Mouse (Mus musculus) ES-CJ7 (cell line): Measurements from ENCODE around the gene Fndc8.
"Not testable (repeated sequence)": the region's sequence is repeated elsewhere in the genome, so short reads cannot be mapped to it uniquely, and the experiment has no call there.

ENCODE experiments used
- DNase-seq: peaks from one replicate; pipeline ENCODE4 v3.0.0; 2011; ENCODE audit warnings: low read depth, low spot score

Fndc8 gene

GRCm38 (mm10) chr11:82910679-82911389 lies 18.9 kb downstream of the Fndc8 start:
- DNase-seq: no peak

DNA sequence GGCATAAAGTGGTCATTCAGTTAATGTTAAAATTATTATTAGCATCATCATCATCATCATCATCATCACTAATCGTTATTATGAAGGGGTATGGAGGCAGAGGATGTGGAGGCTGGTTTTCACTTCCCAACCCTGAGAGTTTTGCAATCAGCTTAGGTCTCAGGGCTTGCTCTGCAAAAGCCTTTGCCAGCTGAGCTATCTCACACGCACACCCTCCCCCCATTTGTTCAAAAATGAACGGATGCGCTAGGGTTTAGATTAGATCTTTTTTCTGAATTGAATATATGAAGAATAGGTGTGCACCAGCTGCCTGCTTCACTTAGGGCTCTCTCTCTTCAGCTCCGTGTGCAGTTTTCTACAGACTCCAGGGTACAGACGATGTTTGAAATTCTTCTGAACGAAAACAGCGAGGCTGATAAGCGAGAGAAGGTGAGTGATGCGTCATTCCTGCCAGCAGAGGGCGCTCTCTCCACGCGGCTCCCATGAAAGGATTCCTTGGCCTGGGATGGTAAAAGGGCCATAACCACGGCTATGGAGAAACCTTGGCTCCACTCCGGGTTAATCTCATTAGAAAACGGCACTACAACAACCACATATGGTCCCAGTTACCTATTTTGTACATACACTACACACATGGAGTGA lies 22.9 kb downstream of the Fndc8 start:
- DNase-seq: peak; percentile 86

- no peak for DNase-seq
Observed at GRCm38 (mm10) chr11:82920768-82921167, 28.8 kb downstream of the Fndc8 start.

GRCm38 (mm10) chr11:82921691-82922090 lies 29.8 kb downstream of the Fndc8 start:
- DNase-seq: no peak

- not testable (repeated sequence) for DNase-seq
Observed at GRCm38 (mm10) chr11:82923910-82924309, 32.0 kb downstream of the Fndc8 start.

DNA sequence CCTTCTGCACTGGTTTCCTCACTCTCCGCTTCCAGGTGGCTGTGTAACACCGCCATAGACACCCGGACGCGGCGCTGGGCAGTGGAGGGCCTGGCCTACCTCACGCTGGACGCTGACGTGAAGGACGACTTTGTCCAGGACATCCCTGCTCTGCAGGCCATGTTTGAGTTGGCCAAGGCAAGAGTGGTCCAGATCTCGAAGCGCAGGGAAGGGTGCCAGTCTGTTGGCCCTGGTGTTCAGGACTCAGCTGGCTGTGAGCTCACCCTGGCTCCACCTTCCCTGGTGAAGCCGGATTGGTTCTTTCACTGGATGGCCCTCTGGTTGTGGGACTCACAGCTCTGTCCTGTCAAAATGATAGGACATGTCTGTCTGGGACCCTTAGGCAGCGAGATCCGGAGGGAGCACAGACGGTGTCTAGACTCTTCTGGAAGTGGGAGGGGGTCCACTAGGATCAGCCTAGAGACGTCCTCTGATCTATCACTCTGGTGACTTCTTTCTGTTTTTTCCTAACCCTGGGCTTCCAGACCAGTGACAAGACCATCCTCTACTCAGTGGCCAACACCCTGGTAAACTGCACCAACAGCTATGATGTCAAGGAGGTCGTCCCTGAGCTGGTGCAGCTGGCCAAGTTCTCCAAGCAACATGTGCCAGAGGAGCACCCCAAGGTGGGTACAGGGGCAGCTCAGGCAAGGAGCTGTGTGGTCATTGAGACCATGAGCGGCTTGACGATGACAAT lies 37.1 kb downstream of the Fndc8 start:
- no peak for DNase-seq

GRCm38 (mm10) chr11:82929633-82929950 lies 37.7 kb downstream of the Fndc8 start:
- DNase-seq: no peak

DNA sequence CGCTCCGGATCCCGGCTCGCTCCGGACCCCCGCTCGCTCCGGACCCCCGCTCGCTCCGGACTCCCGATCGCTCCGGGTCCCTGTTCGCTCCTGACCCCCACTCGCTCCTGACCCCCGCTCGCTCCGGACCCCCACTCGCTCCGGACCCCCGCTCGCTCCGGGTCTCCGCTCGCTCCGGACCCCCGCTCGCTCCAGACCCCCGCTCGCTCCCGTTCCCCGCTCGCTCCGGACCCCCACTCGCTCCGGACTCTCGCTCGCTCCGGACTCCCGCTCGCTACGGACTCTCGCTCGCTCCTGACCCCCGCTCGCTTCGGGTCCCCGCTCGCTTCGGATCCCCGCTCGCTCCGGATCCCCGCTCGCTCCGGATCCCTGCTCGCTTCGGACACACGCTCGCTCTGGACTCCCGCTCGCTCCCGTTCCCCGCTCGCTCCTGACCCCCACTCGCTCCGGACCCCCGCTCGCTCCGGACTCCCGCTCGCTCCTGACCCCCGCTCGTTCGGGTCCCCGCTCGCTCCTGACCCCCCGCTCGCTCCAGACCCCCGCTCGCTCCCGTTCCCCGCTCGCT lies 38.5 kb downstream of the Fndc8 start:
- DNase-seq: peak; percentile 55

- DNase-seq: not testable (repeated sequence)
Observed at GRCm38 (mm10) chr11:82931161-82931560, 39.2 kb downstream of the Fndc8 start.

GRCm38 (mm10) chr11:82931671-82932450 lies 39.9 kb downstream of the Fndc8 start:
- not testable (repeated sequence) for DNase-seq

GRCm38 (mm10) chr11:82933186-82933585 lies 41.3 kb downstream of the Fndc8 start:
- DNase-seq: no peak

- DNase-seq: no peak
Observed at GRCm38 (mm10) chr11:82943336-82943735, 51.4 kb downstream of the Fndc8 start.

GRCm38 (mm10) chr11:82945636-82946035 lies 53.7 kb downstream of the Fndc8 start:
- no peak for DNase-seq

- no peak for DNase-seq
Observed at GRCm38 (mm10) chr11:82947457-82947856, 55.5 kb downstream of the Fndc8 start.

GRCm38 (mm10) chr11:82949036-82949435 lies 57.1 kb downstream of the Fndc8 start:
- no peak for DNase-seq
